Mouse (Mus musculus) stomach, embryonic 16.5 days (tissue): ENCODE results near the gene Pard6a. TPM values are rescaled to one million over a fixed set of nuclear protein-coding genes. Genes with fewer than 3 reads are reported as not detected.
A peak's percentile ranks its signal among the peaks of the same experiment; 100 is the strongest.

Experiments
- ATAC-seq: fragments of 200-750 bp; cut with Nextera tagmentation; 2 replicates; pipeline ENCODE4 v1.8.0; 2017; ENCODE audit warnings: moderate number of reproducible peaks, moderate TSS enrichment; ENCODE audit not compliant: insufficient read depth, low FRiP score
- H3K27ac ChIP-seq: fragments of 300-500 bp; sonication (generic); 2 replicates; pipeline ENCODE4 v1.5.1; 2014; ENCODE audit warnings: low read length
- H3K27me3 ChIP-seq: fragments of 300-500 bp; sonication (generic); 2 replicates; pipeline ENCODE4 v1.6.1; 2014; ENCODE audit warnings: low read length, control low read depth, mixed read lengths; ENCODE audit not compliant: control insufficient read depth, insufficient read depth
- H3K36me3 ChIP-seq: fragments of 300-500 bp; sonication (generic); 2 replicates; pipeline ENCODE4 v1.6.1; 2014; ENCODE audit warnings: low read length; ENCODE audit not compliant: control insufficient read depth, insufficient read depth
- H3K4me1 ChIP-seq: fragments of 300-500 bp; sonication (generic); 2 replicates; pipeline ENCODE4 v1.6.1; 2014; ENCODE audit warnings: low read length, control low read depth, mixed read lengths; ENCODE audit not compliant: control insufficient read depth, insufficient read depth
- H3K4me2 ChIP-seq: fragments of 300-500 bp; sonication (generic); 2 replicates; pipeline ENCODE4 v1.6.1; 2014; ENCODE audit warnings: low read depth, low read length, mixed read lengths
- H3K4me3 ChIP-seq: fragments of 300-500 bp; sonication (generic); replicated peaks from 2 replicates; pipeline ENCODE4 v1.5.1; 2014; ENCODE audit warnings: mild to moderate bottlenecking, low read length
- H3K9ac ChIP-seq: fragments of 300-500 bp; sonication (generic); 2 replicates; pipeline ENCODE4 v1.6.1; 2014; ENCODE audit warnings: low read length
- H3K9me3 ChIP-seq: fragments of 300-500 bp; sonication (generic); replicated peaks from 2 replicates; pipeline ENCODE4 v1.6.1; 2016; ENCODE audit warnings: low read length, control low read depth; ENCODE audit not compliant: control insufficient read depth
- WGBS: fragments of 180-500 bp; shearing (Covaris S2); extraction: QIAGEN DNeasy Blood & Tissue Kit; methylation state at CpG from one replicate; pipeline ENCODE4 v1.1.7; 2014; 5-methylcytosine and 5-hydroxymethylcytosine counted together
- polyA plus RNA-seq: library from polyadenylated mRNA; unstranded; fragments of >200 nt; fragmentation: Nextera tagmentation; extraction: Ambion mirVana; gene quantifications from 2 replicates; pipeline ENCODE4 v1.2.1, GENCODE M21; 2015

Gene Pard6a
- polyA plus RNA-seq, result 13.2 and 16.5 TPM in 2 replicates

DNA sequence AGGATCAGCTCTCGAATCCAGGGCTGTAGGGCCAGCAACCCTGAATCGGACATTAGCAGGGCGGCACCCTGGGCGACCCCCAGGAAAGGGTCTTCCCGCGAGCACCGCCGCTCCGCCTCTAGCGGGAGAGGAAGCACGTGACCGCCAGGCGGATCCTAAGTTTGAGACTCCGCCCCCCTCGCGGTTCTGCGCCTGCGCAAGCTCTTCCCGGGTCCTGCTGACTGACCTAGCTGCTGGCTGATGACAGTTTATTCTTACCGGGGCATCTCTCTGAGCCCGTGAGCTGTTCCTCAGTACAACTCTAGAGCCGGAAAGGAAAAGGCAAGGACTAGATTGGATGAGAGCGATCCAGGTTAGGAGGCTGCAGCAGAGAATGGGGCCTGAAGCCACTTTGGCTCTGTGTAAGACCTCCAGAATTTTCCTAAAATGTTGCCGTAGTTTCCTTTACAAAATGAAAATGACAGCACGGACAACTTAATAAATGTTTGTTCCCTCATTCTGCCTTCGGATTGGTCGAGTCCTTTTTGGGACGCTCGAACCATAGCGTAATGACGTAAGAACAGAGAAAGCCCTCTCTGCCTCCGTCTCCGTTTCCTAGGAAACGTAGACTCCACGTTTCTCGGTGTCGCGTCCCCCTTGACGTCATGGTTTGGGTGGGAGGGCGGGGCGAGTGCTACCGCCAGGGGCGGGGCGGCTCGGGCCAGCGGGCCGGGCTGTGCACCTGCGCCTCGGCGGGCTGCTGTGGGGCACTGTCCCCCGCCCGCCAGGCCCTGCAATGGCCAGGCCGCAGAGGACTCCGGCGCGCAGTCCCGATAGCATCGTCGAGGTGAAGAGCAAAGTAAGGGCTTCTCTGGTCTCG lies at the start of gene Pard6a, which contains the start of gene Acd:
Pard6a (plus strand) TSS at position 183 of the 859 bp plus-strand sequence.
Acd (minus strand) TSS at position 137 of the 859 bp plus-strand sequence.
- Histone ChIP-seq H3K27me3 (no peaks in the 10 kb centered on the region), H3K4me3 (peak within 1 kb of the TSS; percentile 85), H3K9ac (peak within 1 kb of the TSS; percentile 80), H3K9me3 (no peaks in the 10 kb centered on the region), H3K27ac (peak within 1 kb of the TSS; percentile 97), H3K36me3 (0 out of 2 replicates have a peak, but pooled peaks cover 6% of the 10 kb centered on the region), H3K4me2 (peak within 1 kb of the TSS; percentile 89), H3K4me1 (peaks cover 12% of the 10 kb centered on the region)
- under 1% methylated on average over 60 of the region's 60 CpGs for WGBS
- peak; percentile 87 for ATAC-seq

DNA sequence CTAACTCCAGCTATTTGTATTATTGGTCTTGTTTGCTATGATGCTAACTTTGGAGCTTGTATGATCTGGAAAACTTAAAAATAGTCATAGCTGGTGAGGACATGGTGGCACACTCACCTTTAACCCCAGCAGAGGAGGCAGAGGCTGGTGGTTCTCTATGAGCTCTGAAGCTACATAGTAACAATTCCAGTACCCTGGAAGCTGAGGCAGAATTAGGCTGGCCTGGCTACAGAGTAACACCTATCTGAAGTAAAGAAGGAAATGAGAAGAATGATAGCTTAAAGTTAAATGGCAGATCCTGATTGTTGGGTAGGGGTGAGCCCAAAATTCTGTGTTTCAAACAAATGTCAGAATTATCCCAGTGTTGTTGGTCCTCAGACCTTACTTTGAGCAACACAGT lies 43.3 kb upstream of the Pard6a start:
- Histone ChIP-seq H3K4me1 (no peaks in the 10 kb centered on the region), H3K27me3 (no peaks in the 10 kb centered on the region), H3K9ac (no peak overlapping the region), H3K4me3 (no peak overlapping the region), H3K27ac (no peak overlapping the region), H3K4me2 (no peak overlapping the region), H3K36me3 (no peaks in the 10 kb centered on the region), H3K9me3 (no peaks in the 10 kb centered on the region)
- ATAC-seq, result no peak

- no peak overlapping the region for H3K9ac ChIP-seq
- H3K27ac ChIP-seq, result no peak overlapping the region
- 74% methylated on average over 3 of the region's 3 CpGs for WGBS
- H3K4me2 ChIP-seq, result no peak overlapping the region
- H3K27me3 ChIP-seq, result no peaks in the 10 kb centered on the region
- H3K36me3 ChIP-seq, result peaks cover 13% of the 10 kb centered on the region; the same call in 1 of the 2 replicates
- H3K9me3 ChIP-seq, result no peaks in the 10 kb centered on the region
- no peak overlapping the region for H3K4me3 ChIP-seq
- no peaks in the 10 kb centered on the region for H3K4me1 ChIP-seq
- ATAC-seq, result no peak
These were observed 39.8 kb upstream of the Pard6a start for GRCm38 (mm10) chr8:105661167-105661566.

GRCm38 (mm10) chr8:105677891-105678290 lies 23.1 kb upstream of the Pard6a start:
- peaks cover 40% of the 10 kb centered on the region for H3K36me3 ChIP-seq

DNA sequence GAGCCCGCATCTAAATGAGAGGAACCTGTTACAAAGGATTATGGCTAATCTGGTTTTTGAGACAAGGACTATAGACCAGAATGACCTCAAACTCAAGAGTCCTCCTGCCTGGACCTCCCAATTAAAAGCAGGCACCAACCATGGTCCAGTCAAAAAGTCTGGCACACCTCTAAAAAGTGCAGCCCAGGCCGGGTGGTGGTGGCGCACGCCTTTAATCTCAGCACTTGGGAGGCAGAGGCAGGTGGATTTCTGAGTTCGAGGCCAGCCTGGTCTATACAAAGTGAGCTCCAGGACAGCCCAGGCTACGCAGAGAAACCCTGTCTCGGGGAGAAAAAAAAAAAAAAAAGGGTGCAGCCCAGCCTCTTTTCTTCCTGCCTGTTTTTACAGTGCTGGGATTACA lies 15.6 kb upstream of the Pard6a start:
- H3K9ac ChIP-seq, result no peak overlapping the region

More at GRCm38 (mm10) chr8:105677891-105678290, 23.1 kb upstream of the Pard6a start:
- no peaks in the 10 kb centered on the region for H3K9me3 ChIP-seq
- H3K27me3 ChIP-seq, result no peaks in the 10 kb centered on the region
- no peaks in the 10 kb centered on the region for H3K4me1 ChIP-seq
- ATAC-seq, result no peak
- no peak overlapping the region for H3K27ac ChIP-seq
- H3K4me3 ChIP-seq, result no peak overlapping the region
- no peak overlapping the region for H3K4me2 ChIP-seq
- 85% methylated on average over 1 of the region's 1 CpGs for WGBS
- H3K9ac ChIP-seq, result no peak overlapping the region

DNA sequence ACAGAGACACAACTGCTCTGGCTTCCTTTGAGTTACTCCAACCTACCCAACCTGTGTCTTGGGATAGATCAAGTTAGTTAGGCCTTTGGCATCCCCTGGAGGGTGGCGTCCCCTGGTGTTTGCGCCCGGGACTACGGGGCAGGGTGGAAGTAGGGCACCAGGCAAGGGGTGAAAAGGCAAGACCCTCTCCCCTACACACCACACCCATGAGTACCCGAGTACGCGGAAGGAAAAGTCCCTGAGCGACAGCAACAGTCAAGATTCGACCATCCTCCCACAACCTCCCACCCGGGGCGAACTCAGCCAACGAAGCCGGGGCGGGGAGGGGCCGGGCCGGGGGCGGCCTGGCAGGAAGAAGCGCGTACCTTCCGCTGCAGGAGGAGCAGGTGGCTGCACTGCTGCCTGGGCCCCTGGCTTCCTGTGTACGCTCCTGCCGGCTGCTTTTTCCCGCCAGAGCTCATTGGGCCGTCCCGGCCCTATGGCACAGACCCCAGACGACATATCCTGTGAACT lies 15.1 kb upstream of the Pard6a start, which contains the start of gene Carmil2:
Carmil2 (plus strand) TSS at position 479 of the 513 bp plus-strand sequence.
- Histone ChIP-seq H3K9me3 (no peaks in the 10 kb centered on the region), H3K27ac (no peak within 1 kb of the TSS), H3K9ac (peak within 1 kb of the TSS; percentile 49; the same call in 1 of the 2 replicates), H3K36me3 (peaks cover 8% of the 10 kb centered on the region; the same call in 1 of the 2 replicates), H3K4me3 (0 out of 2 replicates have a peak within 1 kb of the TSS, but pooled peaks have one; percentile 10), H3K4me2 (peak within 1 kb of the TSS; percentile 45), H3K27me3 (no peaks in the 10 kb centered on the region), H3K4me1 (no peaks in the 10 kb centered on the region)
- WGBS, result 5% methylated on average over 26 of the region's 26 CpGs
- peak; percentile 63; the same call in 1 of the 2 replicates for ATAC-seq

More for the DNA sequence above, 15.6 kb upstream of the Pard6a start:
- H3K27ac ChIP-seq, result no peak overlapping the region
- no peak for ATAC-seq
- H3K27me3 ChIP-seq, result no peaks in the 10 kb centered on the region
- WGBS, result 72% methylated on average over 7 of the region's 7 CpGs
- H3K4me1 ChIP-seq, result no peaks in the 10 kb centered on the region
- no peak overlapping the region for H3K4me3 ChIP-seq
- peaks cover 12% of the 10 kb centered on the region for H3K36me3 ChIP-seq
- no peak overlapping the region; the same call in 1 of the 2 replicates for H3K4me2 ChIP-seq
- no peaks in the 10 kb centered on the region for H3K9me3 ChIP-seq

DNA sequence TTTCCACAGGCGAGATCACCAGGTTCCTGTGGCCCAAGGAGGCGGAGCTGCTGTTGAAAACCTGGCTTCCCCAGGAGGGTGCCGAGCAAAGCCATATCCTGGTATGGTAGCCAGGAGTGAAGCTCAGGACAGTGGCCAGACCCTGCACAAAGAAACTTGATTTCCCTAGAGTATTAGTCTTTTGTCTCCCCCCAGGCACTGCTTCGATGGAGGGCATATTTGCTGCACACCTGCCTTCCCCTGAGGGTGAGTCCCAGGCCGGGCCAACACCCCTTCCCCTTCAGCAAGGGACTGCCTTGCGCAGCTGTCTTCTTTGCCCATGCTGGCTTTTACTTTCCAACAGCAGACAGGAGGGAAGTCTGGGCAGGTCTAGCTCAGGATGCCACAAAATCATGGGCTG lies 14.4 kb upstream of the Pard6a start:
- no peaks in the 10 kb centered on the region for H3K4me1 ChIP-seq
- 61% methylated on average over 6 of the region's 6 CpGs for WGBS
- no peak overlapping the region for H3K9ac ChIP-seq
- H3K4me3 ChIP-seq, result no peak overlapping the region
- H3K27me3 ChIP-seq, result no peaks in the 10 kb centered on the region
- H3K4me2 ChIP-seq, result no peak overlapping the region
- peaks cover 8% of the 10 kb centered on the region; the same call in 1 of the 2 replicates for H3K36me3 ChIP-seq
- no peaks in the 10 kb centered on the region for H3K9me3 ChIP-seq
- no peak for ATAC-seq
- no peak overlapping the region for H3K27ac ChIP-seq

- no peaks in the 10 kb centered on the region for H3K27me3 ChIP-seq
- H3K4me3 ChIP-seq, result no peak overlapping the region
- ATAC-seq, result no peak
- H3K27ac ChIP-seq, result no peak overlapping the region
- no peak overlapping the region for H3K9ac ChIP-seq
- H3K4me2 ChIP-seq, result no peak overlapping the region
- no peaks in the 10 kb centered on the region for H3K4me1 ChIP-seq
- no peaks in the 10 kb centered on the region for H3K9me3 ChIP-seq
- peaks cover 3% of the 10 kb centered on the region; the same call in 1 of the 2 replicates for H3K36me3 ChIP-seq
- 67% methylated on average over 8 of the region's 8 CpGs for WGBS
These were observed 13.4 kb upstream of the Pard6a start for GRCm38 (mm10) chr8:105687512-105687911.

- H3K4me3 ChIP-seq, result no peak overlapping the region
- H3K9me3 ChIP-seq, result no peaks in the 10 kb centered on the region
- no peaks in the 10 kb centered on the region for H3K36me3 ChIP-seq
- no peak overlapping the region for H3K9ac ChIP-seq
- 50% methylated on average over 14 of the region's 14 CpGs for WGBS
- ATAC-seq, result no peak
- no peak overlapping the region for H3K4me2 ChIP-seq
- no peaks in the 10 kb centered on the region for H3K4me1 ChIP-seq
- no peaks in the 10 kb centered on the region for H3K27me3 ChIP-seq
- no peak overlapping the region for H3K27ac ChIP-seq
These were observed 12.7 kb upstream of the Pard6a start for GRCm38 (mm10) chr8:105688242-105688752.
